Mouse (Mus musculus) heart, adult 2 months (tissue): Measurements from ENCODE around the gene Wdr26. TPM values are rescaled to one million over a fixed set of nuclear protein-coding genes. Genes with fewer than 3 reads are reported as not detected.

Experiments used
- DNase-seq, 2 experiments: peaks; one replicate each; pipeline ENCODE4 v3.0.0; 2021
- H3K27ac ChIP-seq: fragments of 200-600 bp; 2 replicates; pipeline ENCODE4 v1.8.1; 2022
- H3K27me3 ChIP-seq: fragments of 200-500 bp; 2 replicates; pipeline ENCODE4 v1.6.1; 2012; ENCODE audit warnings: mild to moderate bottlenecking, low read length, inconsistent platforms, mixed read lengths; ENCODE audit not compliant: control insufficient read depth, insufficient read depth
- H3K36me3 ChIP-seq: fragments of 200-500 bp; 2 replicates; pipeline ENCODE4 v1.6.1; 2012; ENCODE audit warnings: low read length, inconsistent platforms; ENCODE audit not compliant: control insufficient read depth, insufficient read depth
- H3K4me1 ChIP-seq: fragments of 200-500 bp; 2 replicates; pipeline ENCODE4 v1.6.1; 2011; ENCODE audit warnings: low read length; ENCODE audit not compliant: control insufficient read depth, insufficient read depth
- H3K4me3 ChIP-seq: fragments of 200-600 bp; 2 replicates; pipeline ENCODE4 v1.8.1; 2022
- H3K79me2 ChIP-seq: fragments of 200-500 bp; replicated peaks from 2 replicates; pipeline ENCODE4 v1.6.1; 2012; ENCODE audit warnings: mild to moderate bottlenecking, inconsistent platforms, low read length, moderate library complexity, mixed read lengths; ENCODE audit not compliant: control insufficient read depth, insufficient read depth
- H3K9ac ChIP-seq: fragments of 200-500 bp; 2 replicates; pipeline ENCODE4 v1.6.1; 2012; ENCODE audit warnings: low read depth, mild to moderate bottlenecking, control low read depth, inconsistent platforms, low read length, mixed read lengths
- CTCF ChIP-seq: fragments of 200-600 bp; IDR thresholded peaks from 2 replicates; pipeline ENCODE4 v1.8.1; 2022; ENCODE audit warnings: antibody characterized with exemption, mild to moderate bottlenecking, moderate library complexity
- EP300 ChIP-seq: fragments of 200-500 bp; IDR thresholded peaks from 2 replicates; pipeline ENCODE4 v1.6.1; 2011; ENCODE audit warnings: low read depth, low read length, control low read depth; ENCODE audit not compliant: insufficient read depth
- POLR2A ChIP-seq: fragments of 200-500 bp; IDR thresholded peaks from 2 replicates; pipeline ENCODE4 v1.6.1; 2011; ENCODE audit warnings: mild to moderate bottlenecking, low read depth, low read length, control low read depth; ENCODE audit not compliant: insufficient read depth
- WGBS: fragments of 180-500 bp; shearing (Covaris S2); methylation state at CpG from one replicate; pipeline ENCODE4 v1.1.7; 2018; 5-methylcytosine and 5-hydroxymethylcytosine counted together
- intact Hi-C: fragments of 180-260 bp; cut with DNase I; formaldehyde crosslinking; loops from one replicate; pipeline ENCODE4 v1.15.1; 2025
- long read RNA-seq: library from polyadenylated mRNA; stranded (forward); transcript quantifications from one replicate; pipeline ENCODE4 v2.0.0, GENCODE M21; 2021
- polyA plus RNA-seq: library from polyadenylated mRNA; depleted of rRNA; stranded (reverse); fragments of >200 nt; gene quantifications from 2 replicates; pipeline ENCODE4 v1.2.3, GENCODE M21; 2012; rRNA removed
- total RNA-seq, 2 experiments: library from RNA; stranded (reverse); gene quantifications; 2 replicates each; pipeline ENCODE4 v1.2.3; 2021

The Wdr26 gene
- total RNA-seq = 10 to 100 TPM; 86.3 to 99.7 TPM
- 30.2 and 52.4 TPM in 2 replicates for polyA plus RNA-seq
- long read RNA-seq, full-length matches to known transcripts = 19 of 38 reads
- long read RNA-seq, partial matches to known transcripts = 4 of 38 reads
- long read RNA-seq, other reads (novel, unspliced or antisense) = 15 of 38 reads

DNA sequence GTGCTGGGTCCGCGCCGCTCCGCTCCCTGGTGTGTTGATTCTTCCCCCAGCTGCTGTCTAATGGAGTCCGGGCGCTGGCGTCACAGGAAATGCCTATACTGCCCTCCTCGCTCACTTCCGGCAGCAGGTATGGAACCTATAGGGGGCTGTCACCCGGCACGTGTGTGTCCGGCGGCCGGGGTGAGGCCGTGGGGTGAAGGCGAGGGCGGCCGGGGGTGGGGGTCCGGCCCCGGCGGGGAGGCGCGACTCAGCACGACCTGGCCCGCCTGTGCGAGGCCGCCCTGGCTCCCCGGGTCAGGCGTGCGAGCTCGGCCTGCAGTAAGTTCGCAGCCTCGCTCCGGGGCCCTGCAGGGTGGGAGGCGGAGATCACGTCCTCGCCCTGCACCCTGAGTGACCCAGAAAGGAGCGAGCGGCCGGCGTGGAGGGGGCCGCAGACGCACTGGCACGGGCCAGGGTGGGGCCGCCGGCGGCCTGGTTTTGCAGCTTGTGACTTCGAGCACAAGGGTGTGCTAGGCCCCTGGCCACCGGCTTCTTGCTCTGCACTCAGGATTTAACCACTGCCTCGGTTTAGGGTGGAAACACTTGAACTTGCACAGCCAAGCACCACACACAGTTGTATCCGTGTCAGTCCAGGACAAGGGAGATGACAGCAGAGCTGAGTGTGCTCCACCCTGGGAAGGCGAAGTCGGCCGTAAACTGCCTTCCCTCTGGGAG is at the start of gene Wdr26:
Gene Wdr26 (minus strand): TSS at position 82 of the 714 bp plus-strand sequence.
- Histone ChIP-seq H3K36me3 (peaks cover 19% of the 10 kb centered on the region), H3K79me2 (peaks cover 9% of the 10 kb centered on the region), H3K4me1 (peaks cover 5% of the 10 kb centered on the region; the same call in 1 of the 2 replicates), H3K27ac (peak within 1 kb of the TSS; percentile 99), H3K9ac (peak within 1 kb of the TSS; percentile 97), H3K4me3 (peak within 1 kb of the TSS; percentile 79), H3K27me3 (no peaks in the 10 kb centered on the region)
- DNase-seq = peak; percentile 88 to 89
- TF ChIP-seq POLR2A (peak; percentile 63), EP300 (peak; percentile 67; the same call in 1 of the 2 replicates), CTCF (peak; percentile 42)
- WGBS = 1% methylated on average over 54 of the region's 54 CpGs
- intact Hi-C loops = loop anchor here (1.0 to 2.0 kb wide), 2 partner anchors 20 to 67 kb away; partner anchors contain the start of genes Cnih4 and Nvl

- TF ChIP-seq CTCF (no peak), POLR2A (no peak), EP300 (0 out of 2 replicates have a peak, but pooled peaks have one; percentile 40)
- DNase-seq = peak in 1 of 2 experiments; percentile 33
- Histone ChIP-seq H3K4me3 (no peak overlapping the region), H3K36me3 (no peaks in the 10 kb centered on the region), H3K27me3 (no peaks in the 10 kb centered on the region), H3K79me2 (no peaks in the 10 kb centered on the region), H3K9ac (no peak overlapping the region), H3K4me1 (peaks cover 6% of the 10 kb centered on the region), H3K27ac (peak overlapping the region; percentile 5)
- 30% methylated on average over 8 of the region's 8 CpGs for WGBS
- intact Hi-C loops = no loop called here
Observed at GRCm38 (mm10) chr1:181260949-181261696, 49.3 kb upstream of the Wdr26 start.

- no peak overlapping the region for H3K9ac ChIP-seq
- no peaks in the 10 kb centered on the region for H3K27me3 ChIP-seq
- TF ChIP-seq POLR2A (no peak), CTCF (no peak), EP300 (0 out of 2 replicates have a peak, but pooled peaks have one; percentile 18)
- H3K4me3 ChIP-seq = no peak overlapping the region
- no peaks in the 10 kb centered on the region for H3K36me3 ChIP-seq
- DNase-seq = peak in 1 of 2 experiments; percentile 48
- H3K27ac ChIP-seq = peak overlapping the region; percentile 6
- intact Hi-C loops = no loop called here
- no peaks in the 10 kb centered on the region for H3K79me2 ChIP-seq
- 60% methylated on average over 10 of the region's 10 CpGs for WGBS
- peaks cover 10% of the 10 kb centered on the region for H3K4me1 ChIP-seq
Observed at GRCm38 (mm10) chr1:181260422-181260821, 48.6 kb upstream of the Wdr26 start.

- no peaks in the 10 kb centered on the region for H3K36me3 ChIP-seq
- peak overlapping the region; percentile 6 for H3K27ac ChIP-seq
- H3K79me2 ChIP-seq = no peaks in the 10 kb centered on the region
- no peak for TF ChIP-seq CTCF
- TF ChIP-seq EP300 = no peak
- TF ChIP-seq POLR2A = no peak
- intact Hi-C loops = no loop called here
- H3K9ac ChIP-seq = no peak overlapping the region
- H3K4me1 ChIP-seq = peaks cover 10% of the 10 kb centered on the region
- WGBS = 70% methylated on average over 11 of the region's 11 CpGs
- no peak overlapping the region for H3K4me3 ChIP-seq
- no peak for DNase-seq
- H3K27me3 ChIP-seq = no peaks in the 10 kb centered on the region
Observed at GRCm38 (mm10) chr1:181259626-181260410, 48.0 kb upstream of the Wdr26 start.

DNA sequence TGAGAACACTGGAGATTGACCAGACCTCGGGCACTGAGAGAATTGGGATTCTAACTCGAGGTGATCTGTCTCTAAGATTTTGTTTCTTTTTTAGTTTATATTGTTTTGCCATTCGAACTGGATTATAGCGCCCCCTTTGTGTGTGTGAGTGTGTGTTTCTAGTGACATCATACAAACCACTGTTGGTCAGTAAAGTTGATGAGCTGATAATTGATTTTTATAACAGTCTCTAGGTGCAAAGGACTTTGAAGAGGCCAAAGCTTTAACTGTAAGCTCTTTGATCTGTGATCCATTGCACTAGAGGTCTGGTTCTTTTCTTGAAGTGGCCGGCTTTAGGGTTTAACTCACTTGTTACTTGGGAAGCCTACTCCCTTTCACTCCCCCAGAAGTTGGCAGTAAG is 47.3 kb upstream of the Wdr26 start:
- Histone ChIP-seq H3K36me3 (no peaks in the 10 kb centered on the region), H3K27me3 (no peaks in the 10 kb centered on the region), H3K9ac (no peak overlapping the region), H3K4me1 (peaks cover 10% of the 10 kb centered on the region), H3K27ac (no peak overlapping the region), H3K4me3 (no peak overlapping the region), H3K79me2 (no peaks in the 10 kb centered on the region)
- intact Hi-C loops = no loop called here
- no peak for TF ChIP-seq POLR2A
- TF ChIP-seq CTCF = no peak
- no peak for TF ChIP-seq EP300
- WGBS = 80% methylated on average over 5 of the region's 5 CpGs
- DNase-seq = no peak
